Mouse (Mus musculus): ENCODE measurements around the gene Glce. TPM values are rescaled to one million over a fixed set of nuclear protein-coding genes. Genes with fewer than 3 reads are reported as not detected.

Gene Glce
- total RNA-seq, 2 experiments from 2014 or later: 31.8 to 32.5 TPM

DNA sequence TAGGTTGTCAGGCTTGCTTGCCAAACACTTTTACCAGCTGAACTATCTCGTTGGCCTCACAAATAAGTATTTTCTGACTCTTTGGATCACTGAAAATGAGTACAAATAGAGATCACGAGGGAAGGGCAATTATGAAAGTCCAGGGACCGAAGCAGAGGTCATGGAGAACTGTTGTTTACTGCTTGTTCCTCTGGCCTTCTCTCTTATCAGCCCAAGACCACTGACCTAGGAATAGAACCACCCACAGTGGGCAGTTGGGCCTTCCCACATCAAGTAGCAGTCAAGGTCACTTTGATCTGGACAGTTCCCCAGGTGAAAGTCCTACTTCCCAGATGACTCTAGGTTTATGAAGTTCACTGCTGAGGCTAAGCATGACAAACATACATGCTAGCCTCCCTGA, 80.3 kb downstream of the Glce start:
- intact Hi-C loops (cut with DNase I): loop anchor here (5.0 kb wide), 2 partner anchors 80 to 95 kb away; partner anchors contain the start of genes Glce and Kif23
- no peak for DNase-seq (ENCODE audit: low spot score in 2 of 2)

GRCm38 (mm10) chr9:62040008-62040608, 82.3 kb downstream of the Glce start:
- intact Hi-C loops (cut with DNase I): loop anchor here (1.0 to 5.0 kb wide), 3 partner anchors 82 to 204 kb away; partner anchors contain the start of genes Glce and Kif23
- peak; percentile 86 to 89 for DNase-seq (ENCODE audit: low spot score in 2 of 2)

DNA sequence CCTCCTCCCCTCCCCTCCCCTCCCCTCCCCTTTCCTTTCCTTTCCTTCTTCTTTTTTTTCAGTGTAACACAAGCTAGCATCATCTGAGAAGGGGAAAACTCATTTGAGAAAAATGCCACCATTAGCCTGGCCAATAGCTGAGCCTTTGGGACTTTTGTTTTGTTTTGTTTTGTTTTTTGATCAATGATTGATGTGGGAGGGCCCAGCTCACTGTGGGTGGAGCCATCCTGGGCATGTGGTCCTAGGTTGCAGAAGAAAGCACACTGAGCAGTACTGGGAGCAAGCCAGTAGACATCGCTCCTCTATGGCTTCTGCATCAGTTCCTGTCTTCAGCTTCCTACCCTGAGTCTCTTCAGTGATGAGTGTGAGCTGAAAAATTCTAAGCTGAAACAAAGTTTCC, 86.6 kb downstream of the Glce start:
- intact Hi-C loops (cut with DNase I): no loop called here
- DNase-seq (ENCODE audit: low spot score in 2 of 2): no peak

DNA sequence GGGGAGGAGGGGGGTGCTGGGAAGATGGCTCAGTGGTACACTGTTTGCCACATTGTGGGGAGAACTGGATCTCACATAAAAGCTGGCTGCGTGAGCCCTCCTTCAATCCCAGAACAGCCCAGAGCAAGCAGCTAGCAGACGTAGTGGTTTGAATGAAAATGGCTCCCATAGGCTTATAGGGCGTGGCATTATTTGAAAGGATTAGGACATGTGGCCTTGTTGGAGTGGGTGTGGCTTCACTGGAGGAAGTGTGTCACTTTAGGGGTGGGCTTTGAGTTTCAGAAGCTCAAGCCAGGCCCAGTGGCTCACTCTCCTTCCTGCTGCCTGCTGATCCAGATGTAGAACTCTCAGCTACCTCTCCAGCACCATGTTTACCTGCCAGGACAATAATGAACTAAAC, 90.2 kb downstream of the Glce start:
- DNase-seq (ENCODE audit: low spot score in 2 of 2): no peak
- intact Hi-C loops (cut with DNase I): no loop called here

DNA sequence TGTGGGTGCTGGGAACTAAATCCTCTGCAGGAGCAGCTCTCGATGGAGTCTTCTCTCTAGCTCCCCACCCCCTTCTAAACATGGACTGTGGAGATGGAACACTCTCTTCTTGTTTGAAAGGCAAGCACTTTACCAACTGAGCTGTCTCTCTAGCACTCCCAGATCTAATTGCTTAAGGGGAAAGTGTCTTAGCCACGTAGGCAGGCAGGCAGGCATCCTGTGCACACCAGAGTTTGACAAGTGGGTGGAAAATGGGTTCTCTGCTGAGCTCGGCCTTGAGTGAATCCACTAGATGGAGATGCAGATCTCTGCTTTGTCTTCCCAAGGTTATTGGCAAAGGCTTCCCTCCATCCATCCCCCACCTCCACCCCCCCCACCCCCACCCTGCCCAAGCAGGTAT, 94.4 kb downstream of the Glce start:
- intact Hi-C loops (cut with DNase I): no loop called here

DNA sequence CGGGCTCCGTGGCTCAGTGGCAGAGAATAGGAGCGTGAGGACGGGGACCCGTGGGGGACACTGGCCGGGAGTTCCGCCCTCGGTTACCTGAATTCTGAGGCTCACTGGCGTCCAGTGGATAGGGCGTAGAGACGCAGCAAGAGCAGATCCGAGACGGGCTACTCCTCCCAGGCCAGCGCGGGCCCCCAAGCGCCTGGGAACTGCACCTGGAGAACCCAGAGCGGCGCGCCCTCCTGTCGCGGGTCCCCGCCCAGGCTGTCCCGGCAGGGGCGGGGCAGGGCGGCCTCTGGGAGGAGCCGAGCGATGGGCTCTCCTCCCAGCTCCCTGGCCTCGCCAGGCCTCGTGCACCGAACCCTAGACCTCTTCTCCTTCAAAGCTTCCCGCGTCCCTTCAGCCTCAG, 95.9 kb downstream of the Glce start, which contains the start of gene Paqr5:
Paqr5 (minus strand) TSS at position 257 of the 400 bp plus-strand sequence.
- intact Hi-C loops (cut with DNase I): no loop called here
- no peak for DNase-seq (ENCODE audit: low spot score in 2 of 2)

More for the DNA sequence above, 94.4 kb downstream of the Glce start:
- DNase-seq (ENCODE audit: low spot score in 2 of 2): peak in 1 of 2 experiments; percentile 21

DNA sequence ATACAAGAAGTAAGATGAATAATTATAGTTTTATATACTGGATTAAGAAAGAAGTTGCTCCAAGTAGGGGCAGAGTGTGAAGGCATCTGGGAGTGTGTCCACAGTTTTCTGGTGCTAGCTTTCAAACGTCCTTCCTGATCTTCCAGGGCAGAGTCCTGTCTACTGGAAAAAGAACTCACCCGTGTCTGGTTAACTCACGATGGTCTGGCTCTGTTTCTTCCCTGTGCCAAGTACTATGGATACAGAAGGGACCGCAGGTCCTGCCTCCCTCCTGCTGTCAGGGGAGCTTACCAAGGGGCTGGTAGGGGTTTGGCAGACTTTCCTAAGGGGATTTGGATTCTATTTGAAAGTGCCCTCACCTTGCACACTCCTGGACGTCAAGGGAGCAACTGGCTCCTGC, 97.4 kb downstream of the Glce start:
- no peak for DNase-seq (ENCODE audit: low spot score in 2 of 2)
- intact Hi-C loops (cut with DNase I): no loop called here

DNA sequence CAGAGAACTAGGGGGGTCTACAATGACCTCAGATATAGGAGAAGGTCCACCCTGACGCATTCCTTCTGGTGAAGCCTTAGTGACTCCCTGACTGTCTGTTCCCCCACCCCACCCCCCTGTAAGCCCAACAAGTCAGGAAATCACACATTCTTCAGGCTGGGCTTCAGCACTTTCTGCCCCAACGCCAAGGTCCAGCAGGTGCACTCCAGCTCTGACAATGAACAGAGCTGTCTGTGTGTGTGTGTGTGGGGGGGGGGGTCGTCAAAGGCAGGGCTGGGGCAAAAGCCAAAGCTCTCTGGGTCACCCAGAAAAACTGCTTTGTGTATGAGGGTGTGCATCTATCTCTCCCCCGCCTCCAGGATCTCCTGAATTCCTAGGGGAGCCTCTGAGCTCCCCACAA, 98.6 kb downstream of the Glce start:
- DNase-seq (ENCODE audit: low spot score in 2 of 2): no peak
- intact Hi-C loops (cut with DNase I): no loop called here

DNA sequence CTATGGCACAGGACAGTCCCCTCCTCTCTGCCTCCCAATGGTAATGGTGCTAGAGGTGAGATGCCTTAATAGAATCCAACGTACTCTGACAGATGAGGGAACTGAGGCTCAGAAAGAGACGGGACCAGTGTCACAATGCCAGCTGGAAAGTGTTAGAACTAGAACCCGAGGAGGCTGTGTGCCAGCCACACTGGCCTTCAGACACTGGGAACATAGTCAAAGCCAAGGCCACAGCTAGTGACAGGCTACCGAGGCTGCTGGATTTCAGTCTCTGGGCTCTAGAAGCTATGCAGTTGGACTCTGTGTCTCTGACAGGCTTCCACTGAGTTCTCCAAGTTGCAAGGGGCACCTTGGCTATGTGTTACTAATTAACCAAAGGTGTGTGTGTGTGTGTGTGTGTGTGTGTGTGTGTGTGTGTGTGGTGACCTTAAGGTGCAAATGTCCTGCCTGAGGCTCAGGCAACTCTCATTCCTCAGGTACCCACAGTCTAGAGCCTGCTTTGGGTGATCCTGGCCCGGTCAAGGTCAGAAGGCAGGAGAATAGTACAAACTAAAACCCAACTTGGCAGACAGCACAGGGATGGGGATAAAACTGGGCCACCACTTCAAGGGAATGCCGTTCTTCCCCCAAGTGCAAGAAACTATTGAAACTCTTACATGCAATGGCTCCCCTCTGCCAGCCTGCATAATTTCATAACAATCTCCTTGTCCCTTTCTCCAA, 99.3 kb downstream of the Glce start:
- DNase-seq (ENCODE audit: low spot score in 2 of 2): no peak
- intact Hi-C loops (cut with DNase I): no loop called here

- intact Hi-C loops (cut with DNase I): no loop called here
- DNase-seq (ENCODE audit: low spot score in 2 of 2): no peak
These were observed 100.8 kb downstream of the Glce start for GRCm38 (mm10) chr9:62021583-62022120.

- intact Hi-C loops (cut with DNase I): no loop called here
- no peak for DNase-seq (ENCODE audit: low spot score in 2 of 2)
These were observed 102.2 kb downstream of the Glce start for GRCm38 (mm10) chr9:62020259-62020658.

DNA sequence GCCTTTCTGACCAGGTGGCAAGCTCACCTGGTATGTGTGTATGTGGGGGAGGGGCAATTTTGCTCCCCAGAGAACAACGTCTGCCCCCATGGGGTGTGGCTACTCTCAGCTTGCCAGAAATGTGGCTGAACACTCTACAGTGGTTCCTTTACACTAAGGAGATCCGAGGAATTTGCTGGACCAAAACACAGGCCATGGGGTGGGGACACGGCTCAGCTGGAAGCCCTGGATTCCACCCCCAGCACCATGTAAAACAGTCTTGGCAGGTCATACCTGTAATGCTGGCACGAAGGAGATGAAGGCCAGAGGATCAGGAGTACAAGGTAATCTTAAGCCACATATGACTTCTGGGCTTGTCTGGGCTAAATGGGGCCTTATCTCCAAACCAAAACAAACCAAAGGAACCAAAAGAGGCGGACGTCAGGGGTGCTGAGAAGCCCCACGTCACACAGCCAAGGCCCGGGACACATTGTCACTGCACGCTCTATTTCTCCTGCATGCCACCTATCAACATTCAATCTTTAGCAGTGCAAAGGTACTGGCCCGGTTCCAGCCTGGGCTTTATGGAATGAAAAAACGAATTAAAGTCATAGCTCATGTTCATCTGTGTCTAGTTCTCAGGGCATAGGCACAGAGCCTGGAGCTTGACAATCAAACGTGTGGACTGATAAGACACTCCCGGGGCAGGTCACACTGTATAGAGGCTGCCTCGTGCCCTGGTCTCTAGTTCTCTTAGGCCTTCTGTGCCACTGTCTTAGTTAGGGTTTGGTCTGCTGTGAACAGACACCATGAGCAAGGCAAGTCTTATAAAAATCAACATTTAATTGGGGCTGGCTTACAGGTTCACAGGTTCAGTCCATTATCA, 104.0 kb downstream of the Glce start:
- intact Hi-C loops (cut with DNase I): no loop called here
- DNase-seq (ENCODE audit: low spot score in 2 of 2): no peak

- intact Hi-C loops (cut with DNase I): no loop called here
- DNase-seq (ENCODE audit: low spot score in 2 of 2): no peak
These were observed 105.1 kb downstream of the Glce start for GRCm38 (mm10) chr9:62017329-62017728.

DNA sequence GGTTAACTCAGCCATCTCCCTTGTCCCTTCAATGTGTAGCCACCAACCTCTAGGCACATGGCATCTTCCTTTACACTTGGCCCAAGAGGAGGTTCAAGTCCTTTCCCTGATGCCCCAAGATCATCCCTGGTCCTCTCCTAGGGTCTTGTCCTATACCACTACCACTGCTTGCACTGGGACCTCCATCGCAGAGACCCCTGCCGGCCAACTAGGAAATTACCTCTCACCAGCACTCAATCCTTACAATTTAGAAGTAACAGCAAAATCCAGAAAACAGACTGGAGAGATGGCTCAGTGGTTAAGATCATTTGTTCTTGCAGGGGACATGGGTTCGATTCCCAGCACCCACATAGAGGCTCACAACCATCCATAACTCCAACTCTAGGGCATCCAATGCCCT, 107.0 kb downstream of the Glce start:
- DNase-seq (ENCODE audit: low spot score in 2 of 2): no peak
- intact Hi-C loops (cut with DNase I): no loop called here

DNA sequence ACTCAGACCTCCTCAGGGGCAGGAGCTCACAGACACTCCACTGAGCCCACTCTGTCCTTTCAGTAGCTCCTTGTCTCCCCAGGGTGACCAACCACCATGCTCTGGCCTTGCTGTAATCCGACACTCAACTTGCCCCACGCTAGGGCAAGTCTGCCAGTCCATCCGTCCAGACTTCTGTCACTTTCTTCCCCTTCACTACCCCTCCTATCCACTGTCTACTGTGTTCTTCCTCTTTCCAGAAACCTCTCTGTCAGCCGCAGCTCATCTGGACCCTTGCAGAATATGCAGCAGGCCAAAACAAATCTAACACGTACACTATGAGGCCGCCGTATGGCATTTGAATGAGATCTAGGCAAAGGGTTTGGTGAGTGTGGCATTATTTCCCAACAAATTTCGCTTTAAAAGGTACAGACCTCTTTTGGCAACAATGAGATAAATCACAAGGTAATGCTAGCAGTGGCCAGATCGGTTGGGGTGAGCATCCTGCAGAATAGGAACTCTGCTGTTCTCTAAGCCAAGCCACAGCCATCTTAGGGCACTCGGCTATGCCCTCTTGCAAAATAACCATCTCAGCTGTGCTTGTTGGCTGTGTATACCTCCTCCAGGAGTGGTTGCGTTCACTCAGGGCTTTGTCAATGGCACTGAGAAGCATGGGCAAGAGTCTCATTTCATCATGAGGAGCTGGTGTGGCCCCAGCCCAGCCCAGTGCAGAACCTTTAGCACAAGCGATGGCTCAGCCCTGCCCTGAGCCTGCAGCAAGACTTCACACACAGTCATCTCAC, 108.9 kb downstream of the Glce start:
- intact Hi-C loops (cut with DNase I): no loop called here
- no peak for DNase-seq (ENCODE audit: low spot score in 2 of 2)

DNA sequence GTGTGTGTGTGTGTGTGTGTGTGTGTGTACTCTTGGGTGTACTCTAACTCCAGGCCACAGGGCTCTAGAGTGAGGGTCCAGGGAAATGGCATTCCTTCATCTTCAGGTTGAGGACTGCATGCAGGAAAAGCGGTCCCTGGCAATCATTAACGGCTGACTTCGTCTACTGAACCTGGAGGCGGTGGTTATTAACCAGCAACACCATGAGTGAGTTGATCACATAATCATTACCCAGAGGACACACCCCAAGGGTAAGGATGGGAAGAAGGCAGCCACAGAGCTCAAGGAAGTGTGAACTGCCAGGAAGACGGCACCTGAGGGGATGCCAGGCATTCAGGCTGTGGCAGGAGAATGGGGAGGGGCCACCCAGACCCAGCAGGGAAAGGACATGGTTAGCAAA, 114.1 kb downstream of the Glce start:
- intact Hi-C loops (cut with DNase I): no loop called here
- DNase-seq (ENCODE audit: low spot score in 2 of 2): no peak

Data from left cerebral cortex, postnatal 25 days (tissue).